Mouse (Mus musculus): ENCODE results near the gene Actg1. TPM values are rescaled to one million over a fixed set of nuclear protein-coding genes. Genes with fewer than 3 reads are reported as not detected.
"Not testable (repeated sequence)": the region's sequence is repeated elsewhere in the genome, so short reads cannot be mapped to it uniquely, and the experiment has no call there.

The Actg1 gene
- polyA plus RNA-seq, 1 experiment from 2014 or later = 3,229 TPM

DNA sequence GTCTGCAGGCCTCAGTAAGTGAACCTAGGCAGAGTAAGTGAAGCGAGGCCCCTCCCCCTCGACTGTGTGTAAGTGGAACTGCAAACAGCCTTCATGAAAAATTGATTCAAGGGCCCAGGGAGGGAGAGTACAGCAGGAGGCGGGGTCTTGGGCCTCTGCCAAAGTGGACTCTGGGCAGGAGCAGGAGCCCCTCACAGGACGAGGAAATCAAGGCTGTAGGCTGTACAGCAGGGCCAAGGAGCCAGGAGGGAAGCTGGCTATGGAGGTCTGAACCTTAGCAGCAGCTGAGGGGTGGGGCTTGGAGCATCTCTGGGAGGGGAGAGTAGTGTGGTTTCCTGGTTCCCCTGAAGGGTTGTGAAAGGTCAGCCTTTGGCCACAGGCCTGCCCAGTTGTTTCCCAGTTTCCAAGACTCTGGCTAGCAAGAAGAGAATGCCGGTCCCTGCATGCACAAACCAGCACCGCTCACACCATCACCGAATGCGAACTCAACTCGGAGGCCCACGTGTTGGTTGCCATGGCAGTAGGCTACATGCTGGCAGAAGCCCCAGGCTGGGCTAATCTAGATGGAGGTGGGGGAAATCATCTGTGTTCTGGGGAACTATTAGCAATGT is 9.6 kb upstream of the Actg1 start:
- H3K4me1 ChIP-seq = peaks cover 42% of the 10 kb centered on the region
- H3K4me3 ChIP-seq = no peak overlapping the region
- no peaks in the 10 kb centered on the region for H3K27me3 ChIP-seq
- peak overlapping the region; percentile 96 for H3K27ac ChIP-seq
- H3K4me2 ChIP-seq = peak overlapping the region; percentile 52
- 3% methylated on average over 10 of the region's 10 CpGs for WGBS
- no peaks in the 10 kb centered on the region for H3K9me3 ChIP-seq (replicated peaks)
- ATAC-seq = peak; percentile 85
- no peaks in the 10 kb centered on the region for H3K36me3 ChIP-seq (ENCODE audit: poor library complexity, severe bottlenecking)
- peak overlapping the region; percentile 48 for H3K9ac ChIP-seq

DNA sequence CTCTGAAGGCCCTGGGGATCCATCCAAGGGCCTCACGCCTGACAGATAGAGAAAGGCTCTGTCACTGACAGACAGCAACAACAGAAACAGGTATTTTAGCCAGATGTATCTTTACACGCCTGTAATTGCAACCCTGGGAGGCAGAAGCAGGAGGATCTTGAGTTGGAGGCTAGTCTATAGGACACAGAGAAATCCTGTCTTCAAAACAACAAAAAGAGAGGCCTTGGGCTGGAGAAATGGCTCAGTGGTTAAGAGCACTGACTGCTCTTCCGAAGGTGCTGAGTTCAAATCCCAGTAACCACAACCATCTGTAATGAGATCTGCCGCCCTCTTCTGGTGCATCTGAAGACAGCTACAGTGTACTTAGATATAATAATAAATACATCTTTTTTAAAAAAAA is 8.6 kb upstream of the Actg1 start:
- Histone ChIP-seq H3K9me3 (replicated peaks) (no peaks in the 10 kb centered on the region), H3K4me3 (no peak overlapping the region), H3K36me3 (ENCODE audit: poor library complexity, severe bottlenecking) (no peaks in the 10 kb centered on the region), H3K27ac (peak overlapping the region; percentile 96; the same call in 1 of the 2 replicates), H3K4me2 (no peak overlapping the region), H3K9ac (no peak overlapping the region), H3K27me3 (no peaks in the 10 kb centered on the region), H3K4me1 (peaks cover 52% of the 10 kb centered on the region)
- 88% methylated on average over 4 of the region's 4 CpGs for WGBS
- ATAC-seq = no peak

DNA sequence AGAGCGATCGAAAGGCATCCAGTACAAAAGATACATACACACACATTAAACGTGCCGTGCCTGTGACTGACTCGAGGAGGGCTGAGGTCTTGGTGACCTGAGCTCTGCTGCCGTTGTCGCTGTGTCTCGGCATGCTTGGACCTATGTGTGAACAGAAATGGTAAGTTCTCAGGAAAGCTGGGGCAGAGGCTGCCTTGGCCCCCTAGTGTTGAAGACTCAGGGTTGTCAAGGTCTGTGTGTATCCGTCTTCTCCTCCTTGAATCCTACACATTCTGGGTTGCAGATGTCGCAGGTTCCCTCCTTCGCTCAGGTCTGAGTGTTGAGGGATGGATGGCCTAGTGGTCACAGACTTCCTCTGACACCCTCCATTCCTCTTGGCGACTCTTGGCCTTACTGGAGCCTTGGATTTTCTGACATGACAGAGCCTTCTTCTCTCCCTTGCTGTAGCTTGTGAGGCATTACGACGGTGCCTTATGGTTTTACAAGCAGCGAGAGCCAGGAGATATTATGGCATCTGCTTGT is 8.0 kb upstream of the Actg1 start:
- Histone ChIP-seq H3K4me3 (no peak overlapping the region), H3K4me2 (no peak overlapping the region), H3K9ac (no peak overlapping the region), H3K27ac (no peak overlapping the region), H3K27me3 (no peaks in the 10 kb centered on the region), H3K36me3 (ENCODE audit: poor library complexity, severe bottlenecking) (no peaks in the 10 kb centered on the region), H3K4me1 (peaks cover 56% of the 10 kb centered on the region), H3K9me3 (replicated peaks) (no peaks in the 10 kb centered on the region)
- no peak for ATAC-seq
- WGBS = 86% methylated on average over 15 of the region's 15 CpGs

DNA sequence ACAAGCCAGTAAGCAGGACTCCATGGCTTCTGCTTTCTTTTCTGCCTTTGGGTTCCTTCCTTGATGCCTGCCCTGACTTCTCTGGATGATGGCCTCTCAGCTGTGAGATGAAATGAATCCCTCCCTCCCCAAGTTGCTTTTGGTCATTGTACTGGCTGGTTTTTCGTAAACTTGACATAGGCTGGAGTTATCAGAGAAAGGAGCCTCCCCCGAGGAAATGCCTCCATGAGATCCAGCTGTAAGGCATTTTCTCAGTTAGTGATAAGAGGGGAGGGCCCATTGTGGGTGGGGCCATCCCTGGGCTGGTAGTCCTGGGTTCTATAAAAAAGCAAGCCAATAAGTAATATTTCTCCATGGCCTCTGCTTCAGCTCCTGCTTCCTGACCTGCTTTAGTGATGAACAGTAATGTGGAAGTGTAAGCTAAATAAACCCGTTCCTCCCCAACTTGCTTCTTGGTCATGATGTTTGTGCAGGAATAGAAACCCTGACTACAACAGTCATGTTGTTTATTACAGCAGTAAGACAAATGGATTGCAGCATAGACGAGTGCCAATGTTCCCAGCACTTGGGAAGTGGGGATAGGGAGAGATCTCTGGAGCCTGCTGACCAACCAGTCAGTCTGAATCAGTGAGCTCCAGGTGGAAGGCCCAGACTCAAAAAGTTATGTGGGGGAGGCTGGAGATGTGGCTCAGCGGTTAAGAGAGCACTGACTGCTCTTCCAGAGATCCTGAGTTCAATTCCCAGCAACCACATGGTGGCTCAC is 7.1 kb upstream of the Actg1 start:
- Histone ChIP-seq H3K36me3 (ENCODE audit: poor library complexity, severe bottlenecking) (no peaks in the 10 kb centered on the region), H3K27ac (no peak overlapping the region), H3K9ac (no peak overlapping the region), H3K4me3 (no peak overlapping the region), H3K4me1 (peaks cover 65% of the 10 kb centered on the region), H3K4me2 (no peak overlapping the region), H3K9me3 (replicated peaks) (no peaks in the 10 kb centered on the region), H3K27me3 (no peaks in the 10 kb centered on the region)
- 81% methylated on average over 5 of the region's 5 CpGs for WGBS
- no peak for ATAC-seq

DNA sequence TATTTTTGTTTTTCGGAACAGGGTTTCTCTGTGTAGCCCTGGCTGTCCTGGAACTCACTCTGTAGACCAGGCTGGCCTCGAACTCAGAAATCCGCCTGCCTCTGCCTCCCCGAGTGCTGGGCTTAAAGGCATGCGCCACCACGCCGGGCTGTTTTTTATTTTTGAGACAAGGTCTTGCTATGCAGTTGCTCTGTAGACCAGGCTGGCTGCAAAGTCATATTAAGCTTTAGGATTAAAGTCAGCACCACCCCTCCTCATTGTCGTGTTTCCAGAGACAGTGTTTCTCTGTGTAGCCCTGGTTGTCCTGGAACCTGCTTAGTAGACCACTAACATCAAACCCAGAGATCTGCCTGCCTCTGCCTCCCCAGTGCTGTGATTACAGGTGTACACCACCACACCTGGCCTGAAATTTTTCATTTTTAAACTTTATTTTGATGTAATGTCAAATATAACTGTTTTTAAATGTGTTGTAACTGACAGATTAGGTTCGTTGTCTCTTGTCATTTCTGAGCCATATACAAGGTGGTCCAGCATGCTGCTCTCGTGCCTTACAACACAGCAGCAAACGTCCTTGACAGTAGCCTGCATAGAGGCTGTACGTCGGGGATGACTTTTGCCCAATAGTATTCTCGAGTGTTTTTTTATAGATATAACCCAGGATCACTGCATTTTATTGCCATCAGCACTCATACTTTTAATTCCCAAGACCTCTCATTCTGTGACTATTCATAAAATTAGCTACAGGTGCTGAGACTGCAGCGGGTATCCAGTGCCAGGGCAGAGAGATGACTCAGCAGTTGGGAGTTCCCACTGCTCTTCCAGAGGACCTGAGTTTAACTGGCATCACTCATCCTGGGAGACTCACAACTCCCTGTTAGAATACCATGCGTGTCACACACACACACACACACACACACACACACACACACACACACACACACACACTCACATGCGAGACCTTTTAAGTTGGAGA is 6.2 kb upstream of the Actg1 start:
- Histone ChIP-seq H3K27ac (no peak overlapping the region), H3K9ac (no peak overlapping the region), H3K36me3 (ENCODE audit: poor library complexity, severe bottlenecking) (no peaks in the 10 kb centered on the region), H3K4me2 (no peak overlapping the region), H3K9me3 (replicated peaks) (no peaks in the 10 kb centered on the region), H3K4me1 (peaks cover 62% of the 10 kb centered on the region), H3K4me3 (no peak overlapping the region), H3K27me3 (no peaks in the 10 kb centered on the region)
- WGBS = 92% methylated on average over 17 of the region's 17 CpGs
- ATAC-seq = no peak

DNA sequence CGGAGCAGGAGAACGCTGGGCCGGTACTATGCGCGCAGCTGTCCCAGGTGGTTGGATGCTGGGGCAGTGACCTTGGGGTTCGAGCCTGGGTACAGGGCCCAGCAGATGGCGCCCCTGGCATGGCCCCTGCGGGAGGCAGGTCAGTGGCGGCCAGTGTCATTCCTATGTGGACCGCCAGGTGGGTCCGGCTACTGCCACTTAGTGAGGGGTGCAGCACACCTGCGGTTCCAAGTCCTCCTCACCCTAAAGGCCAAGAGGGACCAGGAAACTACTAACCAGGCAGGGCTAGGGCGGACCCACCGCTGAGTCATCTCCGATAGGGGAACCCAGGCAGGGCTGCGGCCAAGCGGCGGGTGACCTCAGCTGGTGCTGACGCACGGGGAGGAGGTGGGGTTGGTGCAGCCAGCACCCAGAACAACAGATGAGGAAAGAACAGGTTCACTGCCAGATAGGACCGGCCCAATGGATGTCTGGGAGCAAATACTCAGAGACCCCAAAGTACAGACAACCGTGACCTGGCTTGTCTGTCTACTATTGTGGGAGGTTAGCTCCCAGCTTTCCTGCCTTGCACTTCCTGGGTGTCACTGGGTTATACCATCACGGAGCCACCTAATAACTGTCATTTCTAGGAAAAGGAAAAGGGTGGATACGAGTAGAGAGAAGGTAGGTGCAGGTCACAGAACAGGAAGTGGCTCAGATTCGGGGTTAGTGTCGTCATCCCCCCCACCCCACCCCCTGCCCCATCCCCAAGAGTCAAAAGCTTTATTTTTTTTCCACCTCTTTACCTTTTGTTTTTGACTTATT is 5.4 kb upstream of the Actg1 start:
- Histone ChIP-seq H3K4me3 (no peak overlapping the region), H3K4me2 (no peak overlapping the region), H3K36me3 (ENCODE audit: poor library complexity, severe bottlenecking) (no peaks in the 10 kb centered on the region), H3K27me3 (no peaks in the 10 kb centered on the region), H3K27ac (no peak overlapping the region), H3K9ac (0 out of 2 replicates have a peak overlapping the region, but pooled peaks have one; percentile 5), H3K9me3 (replicated peaks) (no peaks in the 10 kb centered on the region), H3K4me1 (peaks cover 57% of the 10 kb centered on the region)
- ATAC-seq = no peak
- 32% methylated on average over 26 of the region's 26 CpGs for WGBS

DNA sequence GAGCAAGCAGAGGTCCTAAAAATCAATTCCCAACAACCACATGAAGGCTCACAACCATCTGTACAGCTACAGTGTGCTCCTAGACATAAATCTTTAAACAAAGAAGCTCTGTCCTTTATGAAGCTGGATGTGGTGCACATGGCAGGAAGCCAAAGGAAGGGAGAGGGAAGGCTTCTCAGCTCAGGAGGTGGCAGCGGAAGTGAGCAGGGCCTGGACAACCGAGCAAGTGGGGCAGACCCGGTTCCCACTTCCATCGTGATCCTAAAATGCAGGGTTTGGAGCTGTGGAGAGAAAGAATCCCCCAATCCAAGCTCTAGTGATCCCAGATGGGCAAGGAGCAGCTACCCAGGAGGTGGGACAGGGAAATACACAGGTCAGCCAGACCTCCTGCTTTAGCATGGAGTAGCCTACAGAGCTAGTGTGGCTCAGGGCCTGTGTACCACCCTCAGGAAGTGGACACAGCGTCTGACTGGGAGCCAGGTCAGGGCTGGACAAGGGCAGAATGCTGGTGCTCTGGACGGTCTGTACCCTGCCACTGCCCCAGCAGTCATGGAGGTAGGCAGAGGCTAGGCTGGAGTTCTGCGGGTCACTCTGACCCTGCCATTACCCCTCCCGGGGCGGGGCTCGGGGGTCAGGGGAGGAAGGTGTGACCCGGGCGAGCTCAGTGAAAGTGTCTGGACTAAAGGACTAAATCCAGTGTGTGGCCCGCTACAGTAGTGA is 4.4 kb upstream of the Actg1 start:
- Histone ChIP-seq H3K9me3 (replicated peaks) (no peaks in the 10 kb centered on the region), H3K4me3 (no peak overlapping the region), H3K36me3 (ENCODE audit: poor library complexity, severe bottlenecking) (no peaks in the 10 kb centered on the region), H3K4me2 (no peak overlapping the region), H3K27ac (peak overlapping the region; percentile 55), H3K27me3 (no peaks in the 10 kb centered on the region), H3K4me1 (peaks cover 48% of the 10 kb centered on the region), H3K9ac (peak overlapping the region; percentile 50)
- 74% methylated on average over 13 of the region's 13 CpGs for WGBS
- no peak for ATAC-seq

DNA sequence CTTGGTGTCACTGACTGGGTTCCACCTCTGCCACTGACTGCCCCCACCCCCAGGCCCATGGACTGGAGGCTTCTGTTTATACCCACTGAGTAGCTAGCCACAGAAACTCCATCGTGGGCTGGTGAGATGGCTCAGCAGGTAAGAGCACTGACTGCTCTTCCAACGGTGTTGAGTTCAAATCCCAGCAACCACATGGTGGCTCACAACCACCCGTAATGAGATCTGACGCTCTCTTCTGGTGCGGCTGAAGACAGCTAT is 3.7 kb upstream of the Actg1 start:
- H3K4me3 ChIP-seq; H3K4me2 ChIP-seq; H3K9ac ChIP-seq; H3K27me3 ChIP-seq; ATAC-seq; H3K9me3 ChIP-seq (replicated peaks); H3K36me3 ChIP-seq (ENCODE audit: poor library complexity, severe bottlenecking): not testable (repeated sequence)
- 0 out of 2 replicates have a peak overlapping the region, but pooled peaks have one; percentile 100 for H3K27ac ChIP-seq
- peaks cover 41% of the 10 kb centered on the region for H3K4me1 ChIP-seq
- 87% methylated on average over 5 of the region's 5 CpGs for WGBS

DNA sequence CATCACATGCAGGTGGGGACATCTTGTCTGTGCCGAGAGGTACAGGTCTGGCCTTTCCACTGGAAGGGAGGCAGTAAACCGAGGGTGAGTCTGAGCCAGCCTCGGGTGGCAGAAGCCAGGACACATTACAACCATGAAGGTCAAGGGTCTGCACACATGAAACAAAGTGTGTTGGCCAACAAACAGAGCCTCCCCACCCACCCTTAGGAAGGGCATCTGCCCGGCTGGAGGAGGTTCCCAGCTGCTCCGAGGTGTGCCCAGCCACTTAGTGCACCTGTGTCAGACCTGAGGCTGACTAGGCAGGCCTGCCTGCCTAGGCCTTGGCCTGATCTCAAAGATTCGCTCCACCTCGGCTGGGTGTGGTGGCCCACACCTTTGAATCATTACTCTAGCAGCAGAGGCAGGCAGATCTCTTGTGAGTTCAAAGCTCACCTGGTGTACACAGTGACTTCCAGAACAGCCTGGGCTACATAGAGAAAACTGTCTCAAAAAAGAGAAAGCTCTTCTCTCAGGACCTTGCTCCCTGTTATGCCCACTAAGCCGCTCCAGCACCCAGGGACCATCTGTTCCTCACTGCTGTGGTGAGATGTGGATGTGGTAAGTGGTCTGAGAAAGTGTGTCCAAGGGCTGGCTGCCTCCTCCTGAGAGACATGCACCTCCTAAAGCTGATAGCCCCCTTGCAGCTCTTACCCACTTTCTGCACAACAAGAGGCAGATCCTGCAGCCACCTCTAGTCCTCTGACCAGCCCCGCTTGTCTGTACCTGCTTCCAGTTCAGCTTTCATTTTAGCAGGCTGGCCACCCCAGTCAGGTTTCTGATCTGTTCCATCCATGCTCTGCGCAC is 3.1 kb upstream of the Actg1 start:
- Histone ChIP-seq H3K4me3 (no peak overlapping the region), H3K9ac (0 out of 2 replicates have a peak overlapping the region, but pooled peaks have one; percentile 2), H3K27me3 (no peaks in the 10 kb centered on the region), H3K4me1 (peaks cover 44% of the 10 kb centered on the region), H3K9me3 (replicated peaks) (no peaks in the 10 kb centered on the region), H3K36me3 (ENCODE audit: poor library complexity, severe bottlenecking) (peaks cover 8% of the 10 kb centered on the region), H3K27ac (peak overlapping the region; percentile 100), H3K4me2 (no peak overlapping the region)
- no peak for ATAC-seq
- 88% methylated on average over 10 of the region's 10 CpGs for WGBS

DNA sequence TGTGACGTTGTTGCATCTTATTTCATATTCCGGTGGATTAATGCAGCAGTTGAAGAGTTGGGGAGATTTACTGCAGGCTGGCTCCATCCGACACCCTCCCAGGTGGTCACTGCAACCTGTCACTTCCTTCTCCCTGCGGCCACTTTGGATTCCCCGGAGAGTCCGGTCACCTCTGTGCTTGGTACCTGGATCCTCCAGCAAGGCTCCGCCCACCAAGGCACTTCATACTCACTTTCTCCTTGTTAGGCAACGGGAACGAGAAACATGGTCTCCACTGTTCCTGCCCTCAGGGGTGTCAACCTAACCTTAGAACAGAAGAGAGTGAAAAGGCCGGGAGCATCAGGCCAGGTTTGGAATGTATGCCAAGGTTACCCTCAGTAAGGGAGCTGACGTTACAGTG is 2.4 kb upstream of the Actg1 start:
- no peaks in the 10 kb centered on the region for H3K9me3 ChIP-seq (replicated peaks)
- H3K4me1 ChIP-seq = peaks cover 46% of the 10 kb centered on the region
- WGBS = 22% methylated on average over 11 of the region's 11 CpGs
- H3K4me3 ChIP-seq = peak overlapping the region; percentile 100
- ATAC-seq = no peak
- H3K27me3 ChIP-seq = no peaks in the 10 kb centered on the region
- H3K27ac ChIP-seq = peak overlapping the region; percentile 100
- H3K36me3 ChIP-seq (ENCODE audit: poor library complexity, severe bottlenecking) = peaks cover 10% of the 10 kb centered on the region
- peak overlapping the region; percentile 100 for H3K9ac ChIP-seq
- peak overlapping the region; percentile 97 for H3K4me2 ChIP-seq

Data from forebrain, embryonic 13.5 days (tissue).